Mouse (Mus musculus) heart, adult 18-20 months (tissue): ENCODE measurements around the gene Pdhb. TPM values are rescaled to one million over a fixed set of nuclear protein-coding genes. Genes with fewer than 3 reads are reported as not detected.

Experiments
- DNase-seq, 2 experiments: peaks; one replicate each; pipeline ENCODE4 v3.0.0; 2021 to 2022; ENCODE audit warnings: mixed read lengths in 1 of 2
- total RNA-seq, 2 experiments: library from RNA; stranded (reverse); gene quantifications; 2 replicates each; pipeline ENCODE4 v1.2.3; 2021

Pdhb gene
- total RNA-seq, 2 experiments from 2014 or later, result 840 to 892 TPM

GRCm38 (mm10) chr14:8191331-8191965, 18.6 kb upstream of the Pdhb start:
- no peak for DNase-seq

GRCm38 (mm10) chr14:8190556-8190955, 17.7 kb upstream of the Pdhb start:
- no peak for DNase-seq

GRCm38 (mm10) chr14:8186278-8187045, 13.6 kb upstream of the Pdhb start:
- DNase-seq, result no peak

- DNase-seq, result no peak
Observed at GRCm38 (mm10) chr14:8183330-8183729, 10.5 kb upstream of the Pdhb start.

GRCm38 (mm10) chr14:8180371-8181035, 7.7 kb upstream of the Pdhb start:
- DNase-seq, result no peak

GRCm38 (mm10) chr14:8176251-8176650, 3.4 kb upstream of the Pdhb start:
- DNase-seq, result no peak

- peak; percentile 23 to 32 for DNase-seq
Observed at GRCm38 (mm10) chr14:8174634-8175033, 1.8 kb upstream of the Pdhb start.

- DNase-seq, result peak in 1 of 2 experiments; percentile 29
Observed at GRCm38 (mm10) chr14:8173542-8174250, 871 bp upstream of the Pdhb start.

- DNase-seq, result no peak
Observed at GRCm38 (mm10) chr14:8164463-8164862, 8.4 kb downstream of the Pdhb start.

- DNase-seq, result peak; percentile 11 to 48
Observed at GRCm38 (mm10) chr14:8161777-8162176, 11.0 kb downstream of the Pdhb start.

GRCm38 (mm10) chr14:8159141-8159540, 13.7 kb downstream of the Pdhb start:
- DNase-seq, result no peak

- no peak for DNase-seq
Observed at GRCm38 (mm10) chr14:8158721-8159120, 14.1 kb downstream of the Pdhb start.

GRCm38 (mm10) chr14:8156947-8157346, 15.9 kb downstream of the Pdhb start:
- DNase-seq, result no peak

- no peak for DNase-seq
Observed at GRCm38 (mm10) chr14:8154072-8154471, 18.8 kb downstream of the Pdhb start.

GRCm38 (mm10) chr14:8151757-8152156, 21.1 kb downstream of the Pdhb start:
- DNase-seq, result no peak

GRCm38 (mm10) chr14:8148842-8149241, 24.0 kb downstream of the Pdhb start:
- DNase-seq, result no peak

- DNase-seq, result no peak
Observed at GRCm38 (mm10) chr14:8146611-8147223, 26.1 kb downstream of the Pdhb start.

- DNase-seq, result peak in 1 of 2 experiments; percentile 30
Observed at GRCm38 (mm10) chr14:8145594-8146558, 26.9 kb downstream of the Pdhb start.

- no peak for DNase-seq
Observed at GRCm38 (mm10) chr14:8141131-8141530, 31.7 kb downstream of the Pdhb start.
